Mouse (Mus musculus) urinary bladder, postnatal 4 days (tissue): ENCODE measurements around the gene Ildr2.
A peak's percentile ranks its signal among the peaks of the same experiment; 100 is the strongest.

Experiments
- DNase-seq, 2 experiments: peaks; one replicate each; pipeline ENCODE4 v3.0.0; 2021 to 2022; ENCODE audit warnings: low spot score in 2 of 2

The Ildr2 gene

GRCm38 (mm10) chr1:166342539-166342938, 88.6 kb downstream of the Ildr2 start:
- DNase-seq, result no peak

GRCm38 (mm10) chr1:166343586-166343985, 89.6 kb downstream of the Ildr2 start:
- DNase-seq, result no peak

GRCm38 (mm10) chr1:166344300-166345077, 90.5 kb downstream of the Ildr2 start:
- no peak for DNase-seq

GRCm38 (mm10) chr1:166345602-166346001, 91.7 kb downstream of the Ildr2 start:
- no peak for DNase-seq

GRCm38 (mm10) chr1:166346906-166347305, 93.0 kb downstream of the Ildr2 start:
- DNase-seq, result no peak

GRCm38 (mm10) chr1:166349341-166349740, 95.4 kb downstream of the Ildr2 start:
- DNase-seq, result no peak

GRCm38 (mm10) chr1:166349751-166350150, 95.8 kb downstream of the Ildr2 start:
- no peak for DNase-seq

- DNase-seq, result peak; percentile 68 to 89
Observed at GRCm38 (mm10) chr1:166360157-166360855, 106.4 kb downstream of the Ildr2 start.

- DNase-seq, result no peak
Observed at GRCm38 (mm10) chr1:166360896-166361295, 107.0 kb downstream of the Ildr2 start.

- no peak for DNase-seq
Observed at GRCm38 (mm10) chr1:166361842-166362241, 107.9 kb downstream of the Ildr2 start.

GRCm38 (mm10) chr1:166362659-166363058, 108.7 kb downstream of the Ildr2 start:
- no peak for DNase-seq

- no peak for DNase-seq
Observed at GRCm38 (mm10) chr1:166363122-166363521, 109.2 kb downstream of the Ildr2 start.
